Mouse (Mus musculus): ENCODE data around the gene Htatip2. TPM values are rescaled to one million over a fixed set of nuclear protein-coding genes. Genes with fewer than 3 reads are reported as not detected.
A peak's percentile ranks its signal among the peaks of the same experiment; 100 is the strongest.

The Htatip2 gene
- polyA plus RNA-seq, 1 experiment from 2014 or later = 11.3 TPM

GRCm38 (mm10) chr7:49752730-49753506 lies 6.0 kb upstream of the Htatip2 start:
- Histone ChIP-seq H3K9ac (replicated peaks; ENCODE audit: low read depth, low read length) (no peak overlapping the region), H3K9me3 (ENCODE audit: control insufficient read depth, low read depth, low read length) (no peaks in the 10 kb centered on the region), H3K36me3 (ENCODE audit: control insufficient read depth, insufficient read depth, low read length) (no peaks in the 10 kb centered on the region), H3K4me1 (ENCODE audit: control insufficient read depth, insufficient read depth, low read length) (no peaks in the 10 kb centered on the region), H3K27ac (ENCODE audit: low read length) (no peak overlapping the region), H3K4me2 (replicated peaks; ENCODE audit: low read depth, low read length) (0 out of 2 replicates have a peak overlapping the region, but pooled peaks have one; percentile 17), H3K27me3 (ENCODE audit: control insufficient read depth, insufficient read depth, low read length) (no peaks in the 10 kb centered on the region), H3K4me3 (ENCODE audit: low read depth, low read length) (no peak overlapping the region)
- WGBS = 29% methylated on average over 25 of the region's 25 CpGs
- no peak for ATAC-seq (ENCODE audit: insufficient number of reproducible peaks, insufficient read depth, low FRiP score, low read depth)

- H3K36me3 ChIP-seq (ENCODE audit: control insufficient read depth, insufficient read depth, low read length) = no peaks in the 10 kb centered on the region
- H3K4me3 ChIP-seq (ENCODE audit: low read depth, low read length) = no peak overlapping the region
- ATAC-seq (ENCODE audit: insufficient number of reproducible peaks, insufficient read depth, low FRiP score, low read depth) = no peak
- H3K9me3 ChIP-seq (ENCODE audit: control insufficient read depth, low read depth, low read length) = no peaks in the 10 kb centered on the region
- no peaks in the 10 kb centered on the region for H3K27me3 ChIP-seq (ENCODE audit: control insufficient read depth, insufficient read depth, low read length)
- no peak overlapping the region for H3K9ac ChIP-seq (replicated peaks; ENCODE audit: low read depth, low read length)
- H3K27ac ChIP-seq (ENCODE audit: low read length) = no peak overlapping the region
- H3K4me2 ChIP-seq (replicated peaks; ENCODE audit: low read depth, low read length) = no peak overlapping the region
- WGBS = 4% methylated on average over 9 of the region's 9 CpGs
- no peaks in the 10 kb centered on the region for H3K4me1 ChIP-seq (ENCODE audit: control insufficient read depth, insufficient read depth, low read length)
Observed at GRCm38 (mm10) chr7:49754767-49755166, 4.1 kb upstream of the Htatip2 start.

GRCm38 (mm10) chr7:49762605-49763004 lies 3.7 kb downstream of the Htatip2 start:
- Histone ChIP-seq H3K4me1 (ENCODE audit: control insufficient read depth, insufficient read depth, low read length) (no peaks in the 10 kb centered on the region), H3K9me3 (ENCODE audit: control insufficient read depth, low read depth, low read length) (no peaks in the 10 kb centered on the region), H3K9ac (replicated peaks; ENCODE audit: low read depth, low read length) (no peak overlapping the region), H3K36me3 (ENCODE audit: control insufficient read depth, insufficient read depth, low read length) (no peaks in the 10 kb centered on the region), H3K4me2 (replicated peaks; ENCODE audit: low read depth, low read length) (no peak overlapping the region), H3K27me3 (ENCODE audit: control insufficient read depth, insufficient read depth, low read length) (no peaks in the 10 kb centered on the region), H3K27ac (ENCODE audit: low read length) (no peak overlapping the region), H3K4me3 (ENCODE audit: low read depth, low read length) (no peak overlapping the region)
- ATAC-seq (ENCODE audit: insufficient number of reproducible peaks, insufficient read depth, low FRiP score, low read depth) = no peak
- WGBS = 76% methylated on average over 13 of the region's 13 CpGs

- H3K27ac ChIP-seq (ENCODE audit: low read length) = no peak overlapping the region
- H3K9ac ChIP-seq (replicated peaks; ENCODE audit: low read depth, low read length) = no peak overlapping the region
Observed at GRCm38 (mm10) chr7:49764011-49764716, 5.2 kb downstream of the Htatip2 start.

GRCm38 (mm10) chr7:49766166-49766565 lies 7.3 kb downstream of the Htatip2 start:
- Histone ChIP-seq H3K4me2 (replicated peaks; ENCODE audit: low read depth, low read length) (no peak overlapping the region), H3K27ac (ENCODE audit: low read length) (no peak overlapping the region), H3K4me1 (ENCODE audit: control insufficient read depth, insufficient read depth, low read length) (no peaks in the 10 kb centered on the region), H3K4me3 (ENCODE audit: low read depth, low read length) (no peak overlapping the region), H3K36me3 (ENCODE audit: control insufficient read depth, insufficient read depth, low read length) (no peaks in the 10 kb centered on the region), H3K9ac (replicated peaks; ENCODE audit: low read depth, low read length) (no peak overlapping the region), H3K27me3 (ENCODE audit: control insufficient read depth, insufficient read depth, low read length) (no peaks in the 10 kb centered on the region), H3K9me3 (ENCODE audit: control insufficient read depth, low read depth, low read length) (no peaks in the 10 kb centered on the region)
- ATAC-seq (ENCODE audit: insufficient number of reproducible peaks, insufficient read depth, low FRiP score, low read depth) = no peak
- 85% methylated on average over 7 of the region's 7 CpGs for WGBS

More at GRCm38 (mm10) chr7:49764011-49764716, 5.2 kb downstream of the Htatip2 start:
- ATAC-seq (ENCODE audit: insufficient number of reproducible peaks, insufficient read depth, low FRiP score, low read depth) = peak; percentile 29; the same call in 1 of the 2 replicates
- whole genome bisulfite sequencing = 42% methylated on average over 10 of the region's 10 CpGs
- Histone ChIP-seq H3K4me2 (replicated peaks; ENCODE audit: low read depth, low read length) (no peak overlapping the region), H3K4me1 (ENCODE audit: control insufficient read depth, insufficient read depth, low read length) (no peaks in the 10 kb centered on the region), H3K27me3 (ENCODE audit: control insufficient read depth, insufficient read depth, low read length) (no peaks in the 10 kb centered on the region), H3K9me3 (ENCODE audit: control insufficient read depth, low read depth, low read length) (no peaks in the 10 kb centered on the region), H3K36me3 (ENCODE audit: control insufficient read depth, insufficient read depth, low read length) (no peaks in the 10 kb centered on the region), H3K4me3 (ENCODE audit: low read depth, low read length) (no peak overlapping the region)

- no peak overlapping the region for H3K4me2 ChIP-seq (replicated peaks; ENCODE audit: low read depth, low read length)
- H3K4me1 ChIP-seq (ENCODE audit: control insufficient read depth, insufficient read depth, low read length) = no peaks in the 10 kb centered on the region
- no peak overlapping the region for H3K4me3 ChIP-seq (ENCODE audit: low read depth, low read length)
- H3K9ac ChIP-seq (replicated peaks; ENCODE audit: low read depth, low read length) = no peak overlapping the region
- 69% methylated on average over 9 of the region's 9 CpGs for WGBS
- no peak for ATAC-seq (ENCODE audit: insufficient number of reproducible peaks, insufficient read depth, low FRiP score, low read depth)
- no peaks in the 10 kb centered on the region for H3K27me3 ChIP-seq (ENCODE audit: control insufficient read depth, insufficient read depth, low read length)
- H3K9me3 ChIP-seq (ENCODE audit: control insufficient read depth, low read depth, low read length) = no peaks in the 10 kb centered on the region
- H3K36me3 ChIP-seq (ENCODE audit: control insufficient read depth, insufficient read depth, low read length) = no peaks in the 10 kb centered on the region
- H3K27ac ChIP-seq (ENCODE audit: low read length) = no peak overlapping the region
Observed at GRCm38 (mm10) chr7:49768509-49768908, 9.6 kb downstream of the Htatip2 start.

- H3K4me2 ChIP-seq (replicated peaks; ENCODE audit: low read depth, low read length) = no peak overlapping the region
- H3K4me3 ChIP-seq (ENCODE audit: low read depth, low read length) = no peak overlapping the region
- H3K27ac ChIP-seq (ENCODE audit: low read length) = no peak overlapping the region
- no peaks in the 10 kb centered on the region for H3K9me3 ChIP-seq (ENCODE audit: control insufficient read depth, low read depth, low read length)
- 0 out of 2 replicates have a peak, but pooled peaks cover 4% of the 10 kb centered on the region for H3K4me1 ChIP-seq (ENCODE audit: control insufficient read depth, insufficient read depth, low read length)
- WGBS = 90% methylated on average over 2 of the region's 2 CpGs
- no peak overlapping the region for H3K9ac ChIP-seq (replicated peaks; ENCODE audit: low read depth, low read length)
- H3K27me3 ChIP-seq (ENCODE audit: control insufficient read depth, insufficient read depth, low read length) = no peaks in the 10 kb centered on the region
- ATAC-seq (ENCODE audit: insufficient number of reproducible peaks, insufficient read depth, low FRiP score, low read depth) = no peak
- H3K36me3 ChIP-seq (ENCODE audit: control insufficient read depth, insufficient read depth, low read length) = no peaks in the 10 kb centered on the region
Observed at GRCm38 (mm10) chr7:49774396-49774795, 15.5 kb downstream of the Htatip2 start.

- Histone ChIP-seq H3K4me2 (replicated peaks; ENCODE audit: low read depth, low read length) (no peak overlapping the region), H3K27me3 (ENCODE audit: control insufficient read depth, insufficient read depth, low read length) (no peaks in the 10 kb centered on the region), H3K27ac (ENCODE audit: low read length) (no peak overlapping the region), H3K4me1 (ENCODE audit: control insufficient read depth, insufficient read depth, low read length) (peaks cover 10% of the 10 kb centered on the region; the same call in 1 of the 2 replicates), H3K4me3 (ENCODE audit: low read depth, low read length) (no peak overlapping the region), H3K36me3 (ENCODE audit: control insufficient read depth, insufficient read depth, low read length) (peaks cover 7% of the 10 kb centered on the region; the same call in 1 of the 2 replicates), H3K9ac (replicated peaks; ENCODE audit: low read depth, low read length) (no peak overlapping the region), H3K9me3 (ENCODE audit: control insufficient read depth, low read depth, low read length) (no peaks in the 10 kb centered on the region)
- ATAC-seq (ENCODE audit: insufficient number of reproducible peaks, insufficient read depth, low FRiP score, low read depth) = peak; percentile 4; the same call in 1 of the 2 replicates
- 45% methylated on average over 3 of the region's 3 CpGs for WGBS
Observed at GRCm38 (mm10) chr7:49777585-49777984, 18.7 kb downstream of the Htatip2 start.

Data from stomach, embryonic 14.5 days (tissue).